Mouse (Mus musculus) embryo, embryonic 10.5 days (tissue): ENCODE measurements at regions not wholly inside any gene's neighbourhood (a gene's known extent, or its start where the extent isn't known, plus 50 kb on each side); places are given as distances from the start of the nearest gene placed in this dataset.
A peak's percentile ranks its signal among the peaks of the same experiment; 100 is the strongest.

Experiments
- DNase-seq: peaks from one replicate; pipeline ENCODE4 v3.0.0-alpha.2; 2015; ENCODE audit warnings: low spot score

DNA sequence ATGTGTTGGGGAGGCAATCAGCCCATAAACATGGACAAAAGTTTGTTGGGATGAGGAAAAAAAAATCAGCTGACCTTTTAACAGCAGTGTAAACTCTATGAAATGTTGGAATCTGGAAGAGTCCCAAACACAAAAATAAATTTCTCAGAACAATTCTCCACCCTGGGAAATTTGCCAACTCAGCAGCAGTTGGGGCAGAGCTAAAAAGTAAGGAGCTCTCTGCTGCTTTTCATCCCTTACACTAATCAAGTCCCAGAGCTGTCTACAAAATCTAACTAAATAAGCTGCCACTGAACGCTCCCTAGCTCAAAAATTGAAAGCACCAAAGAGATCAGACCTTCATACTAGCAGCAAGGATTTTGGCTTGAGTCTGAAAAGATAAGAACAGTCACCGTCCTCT is 176.6 kb upstream of the Egflam start:
- no peak for DNase-seq

- peak; percentile 14 for DNase-seq
Measured at GRCm38 (mm10) chr15:7578439-7578838, 180.2 kb upstream of the Egflam start.

DNA sequence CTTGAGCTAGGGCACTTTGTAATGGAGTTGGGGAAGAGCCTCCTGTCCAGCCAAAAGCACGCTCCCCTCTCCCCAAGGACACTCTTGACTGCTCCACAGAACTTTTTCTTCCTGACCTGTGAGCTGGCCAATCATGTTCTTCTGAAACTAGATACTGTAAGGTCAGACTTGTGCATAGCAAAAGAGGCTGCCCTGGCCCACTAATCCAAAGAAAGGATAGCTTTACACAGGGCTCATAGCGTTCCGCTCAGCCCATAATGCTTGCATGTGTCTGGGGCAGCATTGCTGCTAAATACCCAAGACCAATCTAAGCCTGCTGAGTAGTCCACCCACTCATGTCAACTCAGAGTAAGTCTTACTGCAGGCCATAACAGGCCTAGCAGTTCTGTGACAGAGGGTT is 189.0 kb upstream of the Egflam start:
- no peak for DNase-seq

- no peak for DNase-seq
Measured at GRCm38 (mm10) chr15:7591486-7591885, 193.3 kb upstream of the Egflam start.

- no peak for DNase-seq
Measured at GRCm38 (mm10) chr15:7597335-7597734, 199.1 kb upstream of the Egflam start.

DNA sequence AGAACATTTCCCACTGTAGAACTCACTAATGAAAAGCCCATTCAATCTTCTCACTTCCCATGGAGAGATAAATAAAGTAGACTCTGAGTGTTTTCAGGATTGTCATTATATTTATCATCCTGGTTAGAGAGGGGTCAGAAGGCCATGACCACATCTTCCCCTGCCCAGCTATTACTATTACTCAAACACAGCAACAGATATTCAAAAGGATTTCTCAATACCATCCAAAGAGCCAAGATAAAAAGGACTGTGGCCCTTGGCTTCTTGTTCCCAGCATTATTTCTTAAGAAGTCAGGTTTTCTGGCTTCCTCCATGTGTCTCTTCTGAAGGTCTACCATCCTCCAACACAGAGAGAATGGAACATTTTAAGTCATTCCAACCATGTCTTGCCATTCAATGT is 199.6 kb upstream of the Egflam start:
- no peak for DNase-seq

DNA sequence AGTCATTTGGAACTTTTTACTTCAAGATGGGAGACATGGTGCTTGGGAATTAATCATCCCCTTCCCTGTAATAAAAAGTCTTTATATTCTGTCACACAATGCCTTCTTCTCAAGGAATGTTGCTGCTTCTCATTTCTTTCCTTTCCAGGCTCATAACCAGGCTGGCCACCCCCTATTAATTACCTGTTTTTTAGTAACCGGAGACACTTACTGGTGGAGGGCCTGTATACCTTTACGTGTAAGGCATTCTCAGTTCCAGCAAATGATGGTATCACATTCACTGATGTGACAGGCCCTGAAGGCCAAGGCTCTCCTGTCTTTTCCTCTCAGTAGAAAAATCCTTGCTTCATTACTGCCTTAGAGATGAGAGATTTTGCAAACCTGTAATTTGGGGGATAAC is 203.3 kb upstream of the Egflam start:
- DNase-seq = no peak

- DNase-seq = no peak
Measured at GRCm38 (mm10) chr15:7604847-7605246, 205.8 kb upstream of the Gdnf start.

- DNase-seq = no peak
Measured at GRCm38 (mm10) chr15:7617954-7618353, 192.7 kb upstream of the Gdnf start.

GRCm38 (mm10) chr15:7623026-7623425 is 187.6 kb upstream of the Gdnf start:
- no peak for DNase-seq

DNA sequence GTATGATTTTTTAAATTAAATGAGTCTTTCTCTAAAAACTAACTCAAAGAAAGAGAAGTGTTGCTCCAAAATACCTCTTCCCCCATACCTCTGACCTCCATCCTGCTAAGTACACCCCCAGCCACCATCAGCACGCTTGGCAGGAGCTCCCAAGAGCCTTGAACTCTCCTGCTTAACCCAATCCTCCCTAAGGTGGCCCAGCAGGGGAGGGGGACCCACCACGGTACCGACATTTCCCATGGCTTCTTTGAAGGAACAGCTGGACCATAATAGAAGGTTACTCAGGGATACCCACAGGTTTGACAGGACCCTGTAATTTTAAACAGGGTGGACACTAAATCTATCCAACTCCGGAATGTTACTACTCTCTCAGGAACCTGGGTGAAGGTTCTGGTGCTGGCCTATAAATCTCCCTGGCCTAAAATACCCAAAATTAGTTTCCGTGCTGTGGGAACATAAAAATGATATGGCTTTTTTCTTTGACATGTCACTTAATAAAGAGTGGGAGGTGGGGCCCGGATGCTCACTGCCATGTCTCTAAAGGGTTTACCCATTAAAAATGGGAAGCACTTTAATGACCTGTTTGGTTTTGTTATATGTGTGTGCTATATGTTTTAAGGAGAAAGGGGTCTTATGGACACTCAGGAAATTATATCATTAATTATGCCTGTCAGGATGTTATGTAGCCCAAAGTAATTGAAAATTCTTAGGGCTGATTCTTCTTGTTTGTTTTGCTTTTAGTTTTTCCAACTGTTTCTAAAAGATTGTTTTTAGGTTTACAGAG is 185.8 kb upstream of the Gdnf start:
- no peak for DNase-seq

- DNase-seq = no peak
Measured at GRCm38 (mm10) chr15:7629826-7630225, 180.8 kb upstream of the Gdnf start.

GRCm38 (mm10) chr15:7635234-7635633 is 175.4 kb upstream of the Gdnf start:
- DNase-seq = peak; percentile 25

- no peak for DNase-seq
Measured at GRCm38 (mm10) chr15:7639444-7639843, 171.2 kb upstream of the Gdnf start.

- DNase-seq = peak; percentile 25
Measured at GRCm38 (mm10) chr15:7642075-7642474, 168.6 kb upstream of the Gdnf start.

DNA sequence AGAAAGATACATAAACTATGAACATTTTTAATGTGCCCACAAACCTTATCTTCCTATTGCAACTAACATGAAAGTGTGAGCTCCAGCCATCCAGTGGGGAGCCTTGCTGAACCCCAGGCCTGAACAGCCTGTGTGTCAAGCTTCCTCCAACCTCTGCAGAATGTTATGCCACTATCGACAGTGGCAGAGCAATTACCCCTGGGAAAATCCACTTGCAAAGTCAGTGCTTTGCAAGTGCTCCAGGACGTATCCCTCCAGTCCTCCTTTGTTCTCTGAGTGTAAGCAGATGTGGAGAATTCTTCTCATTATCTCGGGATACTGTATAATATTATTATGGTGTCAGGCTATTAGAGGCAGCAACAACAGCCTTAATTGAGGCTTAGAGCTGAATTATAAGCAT is 159.9 kb upstream of the Gdnf start:
- DNase-seq = no peak

GRCm38 (mm10) chr15:7663888-7664287 is 146.8 kb upstream of the Gdnf start:
- DNase-seq = no peak

DNA sequence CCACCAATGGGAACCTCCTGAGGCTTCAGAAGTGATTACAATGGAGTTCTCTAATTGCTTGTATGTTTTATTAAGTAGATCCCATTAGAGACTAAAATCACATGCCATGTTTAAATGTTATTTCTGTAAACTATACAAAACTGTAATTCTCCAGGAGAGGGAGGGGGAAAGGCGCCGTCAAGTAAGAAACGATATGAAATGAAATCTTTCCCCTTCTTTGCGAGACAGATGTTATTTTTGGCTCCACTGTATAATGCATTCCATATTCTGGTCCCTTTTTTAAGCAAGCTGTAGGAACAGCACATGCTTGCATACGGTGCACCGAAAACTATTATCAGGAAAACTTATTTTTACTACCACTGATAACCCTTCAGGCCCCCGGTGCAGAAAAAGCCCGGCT is 141.0 kb upstream of the Gdnf start:
- DNase-seq = no peak

GRCm38 (mm10) chr15:7676970-7677369 is 133.7 kb upstream of the Gdnf start:
- DNase-seq = no peak

DNA sequence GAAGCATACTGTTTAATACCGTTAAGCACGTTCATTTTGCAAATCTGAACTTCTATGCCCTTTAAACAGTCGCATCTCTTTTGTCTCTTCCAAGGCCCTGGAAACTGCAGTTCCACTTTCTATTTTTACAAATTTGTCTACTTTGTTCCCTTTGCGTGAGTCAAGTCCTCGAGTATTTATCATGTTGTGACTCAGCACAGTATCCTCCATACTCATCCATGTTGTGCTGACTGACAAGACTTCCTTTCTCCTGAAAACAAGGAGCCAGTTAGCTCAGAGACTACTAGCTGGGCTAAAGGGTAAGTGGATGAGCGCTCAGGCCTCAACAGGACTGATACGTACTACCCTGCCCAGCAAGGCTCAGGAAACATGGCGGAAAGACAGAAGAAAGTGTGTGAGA is 131.9 kb upstream of the Gdnf start:
- DNase-seq = no peak

- DNase-seq = no peak
Measured at GRCm38 (mm10) chr15:7681011-7681410, 129.6 kb upstream of the Gdnf start.

- peak; percentile 48 for DNase-seq
Measured at GRCm38 (mm10) chr15:7683235-7683974, 127.2 kb upstream of the Gdnf start.

- no peak for DNase-seq
Measured at GRCm38 (mm10) chr15:7691251-7691650, 119.4 kb upstream of the Gdnf start.

GRCm38 (mm10) chr15:7692096-7692495 is 118.5 kb upstream of the Gdnf start:
- DNase-seq = no peak
